Mouse (Mus musculus) left cerebral cortex, adult 11 months (tissue): ENCODE results near the gene Nacc1.

Experiments used
- DNase-seq: peaks from one replicate; pipeline ENCODE4 v3.0.0; 2022; ENCODE audit warnings: low spot score

The Nacc1 gene

DNA sequence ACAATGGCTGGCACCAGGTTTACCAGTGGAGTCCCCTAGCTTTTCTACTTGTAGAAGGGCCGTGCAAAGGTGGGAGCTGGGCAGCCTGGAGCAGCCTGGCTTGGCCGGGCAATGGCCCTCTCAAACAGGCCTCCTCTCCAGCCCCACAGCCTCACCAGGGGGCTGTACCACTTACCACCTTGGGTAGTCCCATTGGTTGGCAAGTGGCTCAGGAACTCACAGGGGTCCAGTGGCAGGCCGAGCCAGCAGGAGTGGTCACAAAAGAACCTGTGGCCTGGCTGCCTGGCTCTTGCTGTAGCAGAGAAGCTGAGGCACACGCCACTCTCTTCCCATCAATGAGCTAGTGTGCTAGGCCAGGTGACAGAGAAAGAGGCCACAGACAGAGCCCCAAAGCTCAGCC lies 26.5 kb upstream of the Nacc1 start:
- DNase-seq = no peak

DNA sequence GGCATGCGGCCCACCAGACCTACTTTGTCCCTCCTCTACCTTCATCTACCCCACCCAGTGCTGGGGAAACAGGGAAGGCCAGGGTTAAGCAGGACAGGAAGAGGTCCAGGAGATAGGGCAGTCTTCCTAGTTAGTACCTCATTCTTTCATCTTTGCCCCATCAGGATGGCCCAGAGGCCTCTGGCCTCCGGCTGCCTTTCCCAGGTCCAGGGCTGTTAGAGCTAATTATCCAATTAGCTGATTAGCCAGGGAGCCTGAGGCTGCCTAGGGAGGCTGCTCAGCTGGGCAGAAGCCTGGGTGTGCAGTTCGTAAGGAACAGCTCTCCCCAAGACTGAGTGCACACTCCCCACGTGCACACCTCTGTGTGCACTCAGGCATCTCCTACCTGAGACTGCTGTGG lies 25.7 kb upstream of the Nacc1 start:
- no peak for DNase-seq

DNA sequence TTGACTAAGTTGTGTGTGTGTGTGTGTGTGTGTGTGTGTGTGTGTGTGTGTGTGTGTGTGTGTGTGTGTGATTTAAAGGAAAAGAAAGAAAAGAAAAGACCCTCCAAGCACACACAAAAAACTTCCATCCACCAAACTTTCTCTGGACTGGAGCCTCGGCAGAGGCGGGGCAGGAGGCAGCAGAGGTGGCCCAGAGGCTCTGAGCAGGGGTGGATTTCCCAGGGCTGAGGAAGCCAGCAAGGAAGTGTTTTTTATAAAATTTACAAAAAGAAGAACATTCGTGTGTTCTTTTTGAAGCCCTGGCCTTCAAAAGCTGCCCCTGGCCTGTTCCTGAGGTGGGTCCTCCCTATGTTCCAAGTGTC lies 25.1 kb upstream of the Nacc1 start:
- DNase-seq = no peak

DNA sequence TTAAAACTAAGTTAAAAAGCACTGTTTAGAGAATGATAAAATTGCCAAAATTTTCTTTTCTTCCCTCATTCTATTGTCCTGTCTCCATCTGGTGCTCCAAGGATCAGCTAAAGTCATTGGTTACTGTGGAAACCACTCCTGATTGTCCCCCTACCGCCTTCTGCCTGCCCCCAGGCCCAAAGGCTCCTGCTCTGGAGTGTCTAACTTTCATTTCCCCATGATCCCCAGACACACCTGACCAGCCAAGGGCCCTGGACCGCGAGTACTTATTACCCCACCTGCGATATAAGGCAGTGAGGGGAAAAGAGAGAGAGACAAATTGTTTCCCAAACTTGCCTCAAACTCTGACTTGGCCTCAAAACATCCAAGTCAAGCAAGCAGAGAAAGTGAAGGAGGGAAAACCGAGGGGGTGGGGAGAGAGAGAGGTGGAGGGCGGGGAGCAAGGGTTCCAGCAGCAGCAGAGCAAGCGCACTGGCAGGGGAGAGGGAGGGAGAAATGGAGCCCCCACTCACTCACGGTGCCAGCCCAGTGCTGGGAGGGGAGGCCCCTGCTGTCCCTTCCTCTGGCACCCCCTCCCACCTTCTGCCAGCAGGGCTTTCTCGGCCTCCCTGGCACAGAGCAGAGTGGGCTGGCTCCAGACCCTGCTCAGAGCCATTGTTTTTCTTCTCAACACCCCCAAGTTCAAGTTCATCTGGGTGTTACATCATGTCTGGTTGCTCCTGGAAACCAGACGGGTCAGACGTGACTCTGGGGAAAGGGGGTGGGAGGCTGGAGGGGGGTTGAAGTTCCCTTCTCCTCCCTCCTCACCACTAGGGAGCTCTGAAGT lies 24.5 kb upstream of the Nacc1 start:
- DNase-seq = no peak

DNA sequence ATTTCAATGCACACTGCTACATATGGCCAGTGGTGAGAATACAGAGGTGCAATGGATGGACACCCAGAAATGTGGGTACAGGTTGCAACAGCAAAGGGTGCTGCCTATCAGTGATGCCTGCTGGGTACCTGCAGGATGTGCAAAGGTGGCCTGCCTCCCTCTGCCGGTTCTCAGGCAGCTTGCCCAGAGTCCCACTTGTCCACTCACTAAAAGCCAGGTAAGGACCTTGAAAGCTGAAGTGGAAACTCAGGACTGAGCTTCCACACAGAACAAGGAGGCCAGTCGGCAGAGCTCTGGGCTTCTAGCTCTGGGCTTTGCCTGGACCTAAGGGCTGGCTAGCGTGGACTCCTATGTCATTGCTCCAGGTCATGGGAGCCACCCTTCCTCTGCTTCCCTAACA lies 23.6 kb upstream of the Nacc1 start:
- no peak for DNase-seq

DNA sequence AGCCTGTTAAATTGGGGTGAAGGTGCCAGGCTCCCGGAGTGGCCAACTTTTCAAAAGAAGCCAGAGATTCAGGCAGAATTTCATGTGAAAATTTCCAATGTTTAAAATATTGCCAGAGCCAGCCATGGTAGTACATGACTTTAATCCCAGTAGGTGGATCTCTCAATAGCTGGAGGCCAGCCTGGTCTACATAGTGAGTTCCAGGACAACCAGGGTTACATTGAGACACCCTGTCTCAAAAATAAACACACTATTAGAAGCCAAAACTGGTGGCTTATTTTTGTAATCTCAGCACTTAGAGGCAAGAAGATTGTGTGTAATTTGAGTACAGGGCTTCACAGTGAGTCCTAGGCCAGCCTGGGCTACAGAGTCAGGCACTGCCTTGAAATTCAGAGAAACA lies 22.3 kb upstream of the Nacc1 start:
- no peak for DNase-seq

DNA sequence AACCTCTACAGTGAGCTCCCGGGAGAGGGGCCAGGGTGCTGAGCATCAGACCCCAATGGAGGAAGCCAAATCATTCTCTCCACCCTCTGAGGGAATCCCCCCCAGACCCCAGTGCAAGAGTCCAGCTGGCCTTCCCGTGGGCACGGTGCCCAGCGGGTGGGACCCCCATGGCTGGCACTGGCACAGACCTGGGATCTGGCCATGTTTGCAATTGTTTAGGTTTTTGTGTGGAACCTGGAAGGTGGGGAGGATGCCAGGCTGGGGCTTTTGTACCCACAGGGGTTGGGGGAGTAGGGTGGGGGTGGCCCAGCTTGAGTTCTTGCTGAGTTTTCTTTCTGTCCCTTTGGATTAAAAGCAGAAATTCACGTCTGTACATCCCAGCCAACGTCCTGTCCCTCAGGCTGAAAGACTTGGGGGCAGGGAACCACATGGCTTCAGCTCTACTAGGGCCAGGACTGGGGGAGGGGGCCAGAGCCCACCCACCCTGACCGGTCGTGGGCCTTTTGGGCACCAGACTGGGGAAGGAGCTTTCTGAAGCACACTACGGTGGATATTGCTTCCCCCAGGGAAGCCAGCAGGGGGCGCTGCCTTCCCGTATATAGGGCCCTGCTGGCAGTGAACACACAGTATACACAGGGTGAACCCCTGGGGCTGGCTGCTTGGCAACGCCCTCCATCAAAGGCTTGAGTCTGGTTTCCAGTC lies 21.3 kb upstream of the Nacc1 start:
- DNase-seq = peak; percentile 77

DNA sequence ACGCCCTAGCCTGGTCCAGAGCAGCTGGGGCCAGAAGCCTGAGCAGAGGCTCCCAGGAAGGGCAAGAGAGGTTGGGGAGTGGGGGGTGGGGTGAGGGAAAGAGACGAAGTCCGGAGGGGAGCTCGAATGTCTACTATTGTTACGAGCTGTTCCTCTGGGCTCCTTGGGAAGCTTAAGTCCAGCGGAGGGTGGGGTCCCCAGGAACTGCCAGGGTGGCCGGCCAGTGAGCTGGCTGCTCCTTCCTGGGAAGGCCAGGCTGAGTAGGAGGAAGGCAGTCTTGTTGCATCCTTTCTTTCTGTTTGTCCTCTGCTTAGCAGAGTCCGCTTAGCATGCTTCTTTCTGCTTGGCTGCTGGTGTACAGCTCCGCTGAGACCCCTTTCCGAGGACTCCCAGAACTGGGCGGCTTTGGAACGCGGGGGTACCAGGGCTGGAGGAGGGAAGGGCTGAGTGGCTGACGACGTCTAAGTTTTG lies 20.4 kb upstream of the Nacc1 start:
- DNase-seq = no peak

DNA sequence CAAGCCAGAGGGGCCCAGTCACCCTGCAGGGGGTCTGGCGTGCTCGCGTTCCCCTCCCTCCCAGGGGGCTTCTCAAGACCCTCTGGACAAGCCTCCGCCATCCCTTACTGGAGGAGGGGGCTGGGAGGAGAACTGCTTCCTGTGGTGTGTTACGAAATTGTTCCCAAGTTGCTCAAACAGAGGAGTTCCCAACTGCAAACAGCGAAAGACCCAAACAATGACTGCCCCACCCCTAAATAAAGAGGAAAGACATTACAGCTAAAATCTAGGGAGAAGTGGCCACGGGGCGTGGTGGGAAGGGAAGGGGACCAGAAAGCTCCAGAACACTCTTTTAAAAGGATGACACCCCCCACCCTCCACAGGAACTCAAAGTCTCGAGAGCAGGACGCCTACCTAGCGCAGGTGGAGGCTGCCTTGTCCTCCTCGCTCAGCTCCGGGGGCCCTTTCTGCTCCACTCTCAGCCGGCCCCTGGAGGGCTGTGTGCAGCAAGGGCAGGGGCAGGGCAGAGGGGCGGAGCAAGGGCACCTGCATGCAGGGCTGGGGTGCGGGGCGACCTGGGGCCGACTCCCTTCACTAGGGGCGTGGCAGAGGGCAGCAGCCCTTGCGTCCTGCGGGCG lies 19.7 kb upstream of the Nacc1 start:
- no peak for DNase-seq

DNA sequence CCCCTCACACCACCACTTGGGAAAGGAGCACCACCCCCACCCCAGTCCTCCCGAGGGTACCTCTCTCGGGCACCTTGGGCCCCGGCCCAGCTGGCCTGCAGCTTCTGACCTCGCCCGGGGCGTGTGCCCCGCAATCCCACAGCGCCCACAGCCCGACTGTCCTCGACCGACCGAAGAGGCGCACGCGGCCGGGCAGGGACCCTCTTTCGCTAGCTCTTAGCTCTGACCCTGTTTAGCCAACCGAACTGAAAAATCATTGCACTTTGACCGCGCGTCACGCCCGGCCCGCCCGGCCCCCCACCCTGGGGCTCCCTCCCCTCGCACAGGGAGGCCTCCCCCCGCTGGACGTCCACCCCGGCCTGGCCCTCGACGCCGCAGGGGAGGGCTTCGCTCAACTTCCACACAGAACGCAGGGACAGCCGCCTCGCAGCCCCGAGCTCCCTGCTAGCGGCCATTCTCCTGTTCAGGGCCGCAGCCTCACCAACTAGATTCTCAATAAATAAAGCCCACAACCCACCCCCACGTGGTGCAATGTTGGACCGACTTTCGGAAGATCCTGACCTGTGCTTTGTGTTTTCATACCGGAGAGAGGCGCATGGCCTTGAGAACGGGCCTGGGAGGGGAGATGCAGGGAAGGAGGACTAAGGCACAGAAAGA lies 19.1 kb upstream of the Nacc1 start:
- DNase-seq = no peak

DNA sequence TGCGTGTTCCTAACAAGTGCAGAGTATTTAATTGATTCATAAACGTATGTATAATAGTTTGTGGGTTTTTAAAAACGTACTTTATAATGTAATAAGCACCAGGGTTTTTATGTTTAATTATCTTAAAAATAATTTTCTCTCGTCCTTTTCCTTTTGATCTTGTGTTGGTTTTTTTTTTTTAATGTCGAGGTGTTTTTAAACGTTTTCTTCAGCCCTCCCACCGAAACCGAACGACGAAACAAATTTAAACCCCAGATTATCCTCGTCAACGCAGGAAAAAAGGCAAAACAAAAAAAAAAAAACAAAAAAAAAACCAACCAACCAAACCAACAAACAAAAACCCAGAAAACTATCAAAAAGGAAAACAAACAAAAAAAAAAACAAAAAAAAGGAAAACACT lies 18.3 kb upstream of the Nacc1 start:
- DNase-seq = no peak

DNA sequence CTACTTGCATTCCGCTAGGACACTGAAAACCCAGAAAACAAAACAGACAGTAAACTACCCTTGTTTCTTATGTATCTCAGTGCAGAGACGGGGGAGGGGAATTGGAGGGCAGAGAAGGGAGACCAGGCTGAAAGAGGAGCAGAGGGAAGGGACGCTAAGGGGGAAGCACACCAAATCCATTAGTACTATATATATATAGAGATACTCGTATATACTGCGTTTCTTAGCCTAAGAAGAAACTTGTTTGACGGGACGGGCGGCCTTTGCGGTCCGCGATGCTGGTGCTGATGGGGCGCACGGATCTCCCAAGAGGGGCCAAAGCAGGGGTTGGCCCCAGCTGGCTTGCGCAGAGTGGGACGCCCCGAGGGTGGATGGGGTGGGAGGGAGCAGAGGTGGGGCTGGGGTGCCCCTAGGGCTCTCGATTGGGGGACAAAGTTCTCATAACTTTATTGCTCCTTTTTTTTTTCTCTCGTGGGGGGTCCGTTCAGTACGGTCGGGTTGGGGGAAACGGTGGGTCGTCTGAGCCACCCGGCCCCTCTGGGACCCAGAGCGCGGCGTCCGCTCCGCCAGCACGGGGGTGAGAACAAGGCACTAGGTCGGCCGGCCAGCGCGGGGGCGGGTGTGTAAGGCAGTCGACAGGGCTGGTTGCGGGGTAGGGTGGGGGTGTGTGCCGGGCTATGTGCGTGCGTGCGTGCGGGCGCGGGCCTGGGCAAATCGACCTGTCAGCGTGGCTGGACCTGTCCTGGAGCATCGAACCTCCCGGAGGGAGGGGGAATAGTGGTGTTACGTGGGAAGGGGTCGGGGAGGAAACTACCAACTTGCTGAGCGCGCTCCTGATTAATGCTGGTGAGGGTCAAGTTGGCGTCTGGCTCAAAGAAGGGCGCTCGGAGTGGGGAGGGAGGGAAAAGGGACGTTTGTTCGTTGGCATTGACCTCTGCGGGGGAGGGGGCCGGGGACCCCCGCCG lies 17.5 kb upstream of the Nacc1 start:
- no peak for DNase-seq

DNA sequence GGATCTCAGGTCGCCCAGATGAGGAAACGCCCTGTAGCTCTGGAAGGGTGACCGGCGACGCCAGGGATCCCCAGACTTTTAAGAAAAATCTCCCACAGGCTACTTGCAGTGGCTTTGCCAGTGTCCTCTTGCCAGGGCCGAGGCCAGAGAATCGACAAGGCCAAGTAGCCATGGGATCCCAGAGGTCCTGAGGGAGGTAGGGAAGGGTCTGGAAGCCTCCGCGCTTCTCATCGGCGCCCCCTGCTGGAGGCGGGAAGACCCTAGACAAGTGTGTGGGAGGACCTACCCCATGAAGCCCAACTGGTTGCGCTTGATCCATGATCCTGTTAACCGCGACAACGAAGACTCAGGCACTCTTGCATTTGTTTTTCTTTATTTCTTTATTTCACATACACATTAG lies 16.7 kb upstream of the Nacc1 start:
- DNase-seq = no peak

DNA sequence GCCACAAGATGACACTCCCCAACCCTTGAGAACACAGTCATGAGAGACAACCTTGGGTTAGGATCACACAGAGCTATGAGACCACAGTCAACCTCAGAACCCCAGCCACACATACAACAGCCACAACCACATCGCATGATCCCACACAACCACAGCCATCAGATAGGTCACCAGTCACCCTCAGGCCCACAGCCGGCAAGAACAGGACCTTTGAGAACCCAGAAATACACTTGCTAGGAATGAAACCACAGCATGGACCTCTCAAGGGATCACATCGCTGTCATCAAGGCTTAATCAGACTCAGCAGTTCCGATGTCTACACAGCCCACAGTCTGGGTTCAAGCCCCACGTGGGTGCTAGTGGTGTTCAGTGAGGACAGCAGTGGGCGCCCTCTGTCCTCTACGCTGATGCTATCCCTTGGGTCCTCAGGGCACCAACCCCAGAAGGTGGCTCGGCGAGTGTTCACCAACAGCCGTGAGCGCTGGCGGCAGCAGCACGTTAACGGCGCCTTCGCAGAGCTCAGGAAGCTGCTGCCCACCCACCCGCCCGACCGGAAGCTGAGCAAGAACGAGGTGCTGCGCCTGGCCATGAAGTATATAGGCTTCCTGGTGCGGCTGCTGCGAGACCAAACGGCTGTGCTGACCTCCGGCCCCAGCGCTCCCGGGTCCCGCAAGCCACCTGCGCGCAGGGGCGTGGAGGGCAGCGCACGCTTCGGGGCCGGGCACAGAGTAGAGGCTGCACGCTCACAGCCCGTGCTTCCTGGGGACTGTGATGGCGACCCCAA lies 16.0 kb upstream of the Nacc1 start:
- DNase-seq = no peak

DNA sequence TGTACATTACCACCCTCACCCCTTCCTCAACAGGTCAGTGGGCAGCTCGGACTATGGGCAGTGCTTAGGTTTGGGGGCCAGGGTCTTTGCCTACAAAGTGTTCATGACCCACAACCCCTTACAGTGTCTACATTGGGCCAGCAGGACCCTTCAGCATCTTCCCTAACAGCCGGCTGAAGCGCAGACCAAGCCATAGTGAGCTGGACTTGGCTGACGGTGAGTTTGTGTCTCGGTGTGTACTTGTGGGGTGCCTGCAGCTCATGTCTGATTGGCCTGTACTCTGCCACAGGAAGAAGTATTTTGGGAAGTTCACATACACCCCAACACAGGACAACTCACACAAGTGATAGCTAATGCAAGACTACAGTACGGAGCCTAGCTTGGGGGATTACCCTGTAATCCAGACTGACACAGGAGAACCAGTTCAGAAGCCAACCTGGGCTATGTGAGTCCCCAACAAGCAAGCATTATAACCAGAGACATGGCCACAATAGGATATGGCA lies 15.4 kb upstream of the Nacc1 start:
- DNase-seq = no peak

DNA sequence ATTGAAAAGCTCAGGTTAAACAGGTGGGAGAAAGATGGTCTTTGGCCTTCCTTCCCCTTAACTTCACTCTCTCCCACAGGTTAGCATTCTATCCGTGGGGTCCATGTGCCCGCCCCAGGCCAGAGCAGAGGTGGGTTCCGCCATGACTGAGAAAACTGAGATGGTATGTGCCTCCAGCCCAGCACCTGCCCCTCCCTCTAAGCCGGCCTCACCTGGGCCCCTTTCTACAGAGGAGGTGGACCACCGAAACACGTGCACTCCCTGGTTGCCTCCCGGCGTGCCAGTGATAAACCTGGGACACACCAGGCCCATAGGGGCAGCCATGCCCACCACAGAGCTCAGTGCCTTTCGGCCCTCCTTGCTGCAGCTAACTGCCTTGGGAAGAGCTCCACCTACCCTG lies 14.9 kb upstream of the Nacc1 start:
- no peak for DNase-seq

DNA sequence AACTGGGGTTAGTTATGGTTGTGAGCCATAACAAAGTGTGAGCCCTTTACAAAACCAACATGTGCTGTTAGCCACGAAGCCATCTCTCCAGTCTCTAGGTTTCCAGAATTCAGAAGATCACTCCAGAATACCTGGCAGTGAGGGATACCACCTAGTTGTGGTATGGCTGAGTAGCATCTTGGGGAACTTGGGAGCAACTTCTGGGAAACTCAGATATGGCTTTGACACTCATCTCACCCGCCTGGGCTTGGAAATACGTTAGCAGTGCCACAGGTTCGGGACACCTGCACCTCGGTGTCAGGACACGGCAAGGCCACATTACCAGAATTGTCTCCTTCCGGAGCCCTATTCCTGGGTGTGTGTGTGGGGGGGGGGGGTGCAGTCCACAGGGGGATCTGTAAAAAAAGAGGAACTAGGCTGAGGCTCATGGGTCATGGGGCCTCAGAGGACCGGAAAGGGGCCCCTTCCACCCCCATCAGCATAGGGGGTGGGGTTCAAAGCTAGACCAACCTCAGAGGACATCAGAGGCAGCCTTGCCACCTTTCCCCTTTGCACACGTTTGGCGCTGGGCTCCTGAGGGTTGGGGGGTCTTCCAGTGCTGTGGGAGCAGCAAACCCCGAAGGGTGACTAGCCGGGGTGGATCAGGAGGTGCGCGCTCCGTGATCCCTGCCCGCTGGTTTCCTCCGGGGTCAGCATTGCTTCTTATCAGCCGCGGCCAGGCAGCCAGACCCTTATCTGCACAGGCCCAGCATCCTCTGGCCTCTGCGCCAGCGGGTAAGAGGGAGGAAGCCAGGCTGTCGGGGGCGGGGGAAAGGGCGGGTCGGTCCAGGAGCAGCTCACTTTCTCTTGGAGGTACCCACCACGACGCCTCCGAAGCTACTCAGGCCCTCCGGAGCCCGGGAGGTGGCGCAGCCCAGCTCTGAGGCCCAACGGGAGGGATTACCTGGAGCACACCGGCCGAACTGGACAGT lies 13.6 kb upstream of the Nacc1 start, which contains the start of gene Lyl1:
TSS of gene Lyl1 (plus strand) at position 517 of the 971 bp plus-strand sequence.
- DNase-seq = no peak

DNA sequence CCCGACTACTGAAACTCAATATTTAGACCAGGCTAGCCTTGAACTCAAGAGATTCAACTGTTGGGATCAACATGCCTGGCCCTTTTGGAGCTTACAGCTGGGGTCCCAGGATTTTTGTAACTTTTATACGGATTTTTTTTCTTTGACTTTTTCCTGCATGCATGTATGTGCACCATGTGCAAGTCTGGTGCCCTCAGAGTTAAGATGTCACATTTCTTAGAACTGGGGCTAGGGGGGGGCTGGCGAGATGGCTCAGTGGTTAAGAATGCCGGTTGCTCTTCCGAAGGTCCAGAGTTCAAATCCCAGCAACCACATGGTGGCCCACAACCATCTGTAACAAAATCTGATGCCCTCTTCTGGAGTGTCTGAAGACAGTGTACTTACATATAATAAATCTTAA lies 12.9 kb upstream of the Nacc1 start:
- DNase-seq = no peak

DNA sequence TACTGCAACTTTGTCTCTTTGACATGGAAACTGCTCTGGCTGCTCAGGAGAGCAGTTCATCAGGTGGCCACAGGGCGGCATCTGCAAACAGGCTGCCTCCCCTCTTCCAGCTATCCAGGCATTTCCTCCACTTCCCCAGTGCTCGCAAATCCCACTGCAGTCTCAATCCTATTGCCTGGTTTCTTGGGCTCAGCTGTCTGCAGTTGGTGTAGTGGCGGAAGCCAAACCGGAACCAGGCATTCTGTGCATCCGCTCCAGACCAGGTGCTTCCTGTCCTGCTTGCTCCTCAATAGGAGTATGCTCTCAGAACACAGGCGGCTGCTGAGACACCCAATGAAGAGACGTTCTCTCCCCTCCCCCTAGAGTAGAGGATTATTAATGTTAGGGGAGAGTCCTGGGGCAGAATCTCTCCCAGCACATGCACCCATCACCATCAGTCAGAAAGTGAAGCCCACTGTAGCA lies 12.2 kb upstream of the Nacc1 start:
- DNase-seq = no peak
